Mouse (Mus musculus) liver, embryonic 14.5 days (tissue): ENCODE measurements around the gene Lrmda.

ENCODE experiments used
- CTCF ChIP-seq: IDR thresholded peaks from 2 replicates; pipeline ENCODE4 v1.5.1; 2016; ENCODE audit warnings: antibody characterized with exemption, low read depth, control low read depth
- EP300 ChIP-seq: IDR thresholded peaks from 2 replicates; pipeline ENCODE4 v1.6.1; 2016; ENCODE audit warnings: antibody characterized with exemption, low read depth

DNA sequence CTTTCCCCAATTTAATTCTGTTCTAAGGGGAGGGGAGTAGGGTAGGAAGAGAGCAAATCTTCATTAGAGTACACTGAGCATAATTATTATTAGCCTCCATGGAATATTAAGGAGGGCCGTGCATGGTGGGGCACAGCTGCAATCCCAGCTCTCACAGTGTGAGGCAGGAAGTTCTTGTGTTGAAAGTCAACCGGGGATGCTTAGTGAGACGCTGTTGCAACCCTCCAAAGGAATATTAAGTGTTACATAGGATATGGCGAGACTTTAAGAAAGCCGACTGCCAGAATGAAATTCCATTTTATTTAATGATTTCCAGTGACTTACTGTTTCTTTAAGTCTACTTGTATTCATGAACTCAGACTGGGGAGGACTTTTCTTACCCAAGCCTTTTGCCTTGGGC lies 23.9 kb downstream of the Lrmda start:
- TF ChIP-seq CTCF, result no peak
- no peak for TF ChIP-seq EP300
